Mouse (Mus musculus): ENCODE measurements around the gene Foxr1. TPM values are rescaled to one million over a fixed set of nuclear protein-coding genes. Genes with fewer than 3 reads are reported as not detected.
"Not testable (repeated sequence)": the region's sequence is repeated elsewhere in the genome, so short reads cannot be mapped to it uniquely, and the experiment has no call there.

Foxr1 gene
- total RNA-seq, 2 experiments from 2014 or later = not detected

GRCm38 (mm10) chr9:44417156-44417891, 23.6 kb downstream of the Foxr1 start:
- DNase-seq (ENCODE audit: low spot score in 2 of 2) = no peak

DNA sequence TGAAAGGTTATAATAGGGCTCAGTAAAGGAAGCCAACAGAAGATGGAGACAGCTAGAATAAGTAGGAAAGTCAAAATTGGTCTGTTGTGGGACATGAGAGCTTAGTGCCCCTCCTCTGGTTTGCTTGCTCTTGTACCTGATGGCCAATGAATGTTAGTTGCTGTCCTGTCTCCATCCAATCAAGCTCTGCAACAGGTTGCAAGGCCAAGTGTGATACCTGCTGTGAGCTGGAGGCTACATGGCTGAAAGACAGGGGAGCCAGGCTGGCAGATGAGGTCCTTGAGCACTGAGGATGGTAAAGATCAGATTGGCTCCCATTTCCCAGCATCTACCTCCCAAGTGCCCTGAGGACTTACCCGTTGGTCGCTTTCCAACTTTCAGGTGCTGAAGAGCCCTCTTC, 28.2 kb downstream of the Foxr1 start:
- DNase-seq (ENCODE audit: low spot score in 2 of 2) = no peak

DNA sequence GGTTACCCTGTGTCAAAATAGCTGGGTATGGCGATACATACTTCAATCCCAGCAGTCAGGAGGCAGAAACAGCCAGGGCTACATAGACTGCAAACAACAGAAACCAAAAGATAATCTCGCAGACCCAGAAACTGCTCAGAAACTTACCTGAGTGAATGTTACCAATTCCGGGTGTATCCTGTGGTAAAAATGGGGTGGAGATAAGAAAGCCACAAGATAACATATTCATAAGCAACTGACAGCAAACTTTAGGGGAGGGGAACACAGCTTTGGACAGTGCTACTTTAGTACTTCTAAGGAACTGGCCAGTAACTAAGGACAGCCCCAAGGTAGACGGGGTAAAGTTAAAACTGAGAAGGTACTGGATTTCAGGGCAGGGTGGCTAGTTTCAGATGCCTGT, 28.6 kb downstream of the Foxr1 start:
- DNase-seq (ENCODE audit: low spot score in 2 of 2) = no peak

DNA sequence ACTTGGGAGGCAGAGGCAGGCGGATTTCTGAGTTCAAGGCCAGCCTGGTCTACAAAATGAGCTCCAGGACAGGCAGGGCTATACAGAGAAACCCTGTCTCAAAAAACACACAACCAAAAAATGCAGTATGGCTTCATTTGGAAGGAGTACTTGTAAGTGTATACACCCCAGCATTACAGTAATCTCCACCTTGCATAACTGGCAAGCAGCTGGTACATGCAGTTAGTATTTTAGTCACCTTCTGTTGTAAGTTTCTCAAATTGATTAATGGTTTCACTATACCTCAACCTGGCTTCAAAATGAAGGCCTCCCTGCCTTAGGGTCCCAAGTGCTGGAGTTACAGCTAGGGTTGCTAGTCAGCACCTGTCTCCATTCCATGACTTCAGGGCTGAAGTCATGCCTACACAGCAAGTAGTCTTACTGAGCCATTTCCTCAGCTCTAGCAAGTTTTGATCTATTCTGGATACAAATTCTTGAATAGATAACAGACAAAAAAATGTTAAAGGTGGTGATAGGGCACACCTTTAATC, 29.3 kb downstream of the Foxr1 start:
- DNase-seq (ENCODE audit: low spot score in 2 of 2) = no peak

GRCm38 (mm10) chr9:44410647-44411336, 30.1 kb downstream of the Foxr1 start:
- DNase-seq (ENCODE audit: low spot score in 2 of 2) = no peak

DNA sequence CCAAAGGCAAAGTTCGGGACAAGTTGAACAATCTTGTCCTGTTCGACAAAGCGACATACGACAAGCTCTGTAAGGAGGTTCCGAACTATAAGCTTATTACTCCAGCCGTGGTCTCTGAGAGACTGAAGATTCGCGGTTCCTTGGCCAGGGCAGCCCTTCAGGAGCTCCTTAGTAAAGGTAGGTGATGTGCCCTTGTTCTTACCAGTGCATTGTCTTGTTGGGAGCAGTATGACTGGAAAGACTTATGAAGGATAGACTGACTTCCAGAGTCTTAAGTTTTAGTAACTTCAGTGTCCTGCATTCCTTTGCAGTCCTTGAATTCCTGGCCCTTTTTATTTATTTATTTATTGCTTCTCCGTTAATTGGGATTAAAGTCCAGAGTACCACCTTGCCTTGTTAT, 32.2 kb downstream of the Foxr1 start:
- not testable (repeated sequence) for DNase-seq (ENCODE audit: low spot score in 2 of 2)

DNA sequence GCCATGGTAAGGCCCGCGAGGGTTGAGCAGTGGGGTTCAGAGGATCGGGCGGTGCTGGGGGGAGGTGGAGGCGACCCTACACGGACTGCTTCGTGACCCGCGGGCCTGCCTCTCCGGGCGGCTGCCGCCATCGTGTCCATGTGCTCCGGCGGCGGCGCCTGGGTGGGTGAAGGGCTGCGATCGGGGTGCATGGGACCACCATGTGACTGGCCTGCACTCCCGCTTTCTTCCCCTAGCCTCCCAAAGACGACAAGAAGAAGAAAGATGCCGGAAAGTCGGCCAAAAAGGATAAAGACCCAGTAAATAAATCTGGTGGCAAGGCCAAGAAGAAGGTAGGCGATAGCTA, 33.2 kb downstream of the Foxr1 start:
- DNase-seq (ENCODE audit: low spot score in 2 of 2) = no peak

DNA sequence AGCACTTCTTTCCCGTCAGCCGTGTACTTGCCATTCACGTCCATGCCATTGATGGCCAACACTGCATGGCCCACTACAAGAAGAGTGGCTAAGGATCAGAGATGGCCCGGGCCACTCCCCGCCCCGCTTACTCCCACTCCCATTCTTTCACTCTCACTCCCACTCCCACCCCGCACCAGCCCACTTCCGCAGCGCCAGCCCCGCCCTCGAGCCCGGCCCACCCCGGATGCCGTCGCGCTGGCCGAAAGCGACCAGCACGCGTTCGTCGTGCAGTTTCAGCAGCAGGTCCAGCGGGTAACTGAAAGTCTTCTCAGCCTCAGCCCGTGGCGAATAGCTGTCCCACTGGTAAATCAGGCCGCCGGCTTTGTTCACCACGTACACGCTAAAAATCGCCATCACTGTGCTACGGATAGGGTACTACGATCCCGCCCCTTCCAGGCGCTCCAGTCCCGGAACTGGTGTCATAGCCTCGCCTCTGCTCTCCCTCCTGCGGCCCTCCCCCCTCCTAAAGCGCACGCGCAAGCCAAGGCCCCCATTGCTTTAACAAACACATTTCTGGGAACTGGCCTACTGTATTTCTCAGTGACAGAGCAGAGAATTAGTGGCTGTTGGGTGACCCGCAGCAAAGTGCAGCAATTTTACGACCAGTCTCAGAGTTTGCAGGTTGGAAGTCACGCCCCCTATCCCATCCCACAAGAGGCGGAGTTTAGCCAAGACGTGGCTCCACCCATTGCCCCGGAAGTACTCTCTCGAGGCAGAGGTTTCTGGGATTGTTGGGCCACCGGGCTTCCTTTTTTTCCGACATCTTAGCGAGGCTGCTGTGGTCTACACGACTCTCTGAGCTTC, 33.8 kb downstream of the Foxr1 start, which contains the start of the genes Rps25 and Trappc4:
Rps25 (plus strand) TSS at position 234 of the 846 bp plus-strand sequence.
Trappc4 (minus strand) TSS at position 695 of the 846 bp plus-strand sequence.
- DNase-seq (ENCODE audit: low spot score in 2 of 2) = peak; percentile 89 to 90

- DNase-seq (ENCODE audit: low spot score in 2 of 2) = no peak
Measured at GRCm38 (mm10) chr9:44405011-44405410, 35.9 kb downstream of the Foxr1 start.

DNA sequence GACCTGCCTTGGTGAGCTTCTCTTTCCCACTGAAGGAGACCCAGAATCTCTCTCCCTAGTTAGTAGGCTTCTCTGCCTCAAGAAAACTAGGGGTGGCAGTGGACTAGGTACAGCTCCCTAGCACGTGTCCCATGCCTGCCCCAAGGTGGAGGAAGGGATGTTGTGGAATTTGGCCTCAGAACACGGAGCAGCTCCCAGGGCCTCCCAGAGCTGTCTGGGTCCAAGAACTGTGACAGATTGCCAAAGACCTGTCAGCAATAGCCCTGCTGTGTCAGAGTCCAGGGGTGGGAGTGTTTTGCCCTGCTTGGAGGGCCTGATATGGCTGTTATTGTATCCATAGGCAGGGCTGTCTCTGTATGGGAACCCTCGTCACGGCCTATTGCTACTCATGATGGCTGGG, 39.9 kb downstream of the Foxr1 start:
- no peak for DNase-seq (ENCODE audit: low spot score in 2 of 2)

DNA sequence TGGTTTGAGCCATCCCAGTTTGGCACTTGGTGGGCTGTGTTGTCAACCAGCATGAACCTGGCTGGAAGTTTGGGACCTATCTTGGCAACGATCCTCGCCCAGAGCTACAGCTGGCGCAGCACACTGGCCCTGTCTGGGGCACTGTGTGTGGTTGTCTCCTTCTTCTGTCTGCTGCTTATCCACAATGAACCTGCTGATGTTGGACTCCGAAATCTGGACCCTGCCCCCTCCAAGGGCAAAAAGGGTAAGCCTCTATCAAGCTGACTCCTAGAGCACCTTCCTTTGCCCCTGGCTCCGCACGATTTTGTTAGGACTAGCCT, 41.2 kb downstream of the Foxr1 start:
- DNase-seq (ENCODE audit: low spot score in 2 of 2) = no peak

DNA sequence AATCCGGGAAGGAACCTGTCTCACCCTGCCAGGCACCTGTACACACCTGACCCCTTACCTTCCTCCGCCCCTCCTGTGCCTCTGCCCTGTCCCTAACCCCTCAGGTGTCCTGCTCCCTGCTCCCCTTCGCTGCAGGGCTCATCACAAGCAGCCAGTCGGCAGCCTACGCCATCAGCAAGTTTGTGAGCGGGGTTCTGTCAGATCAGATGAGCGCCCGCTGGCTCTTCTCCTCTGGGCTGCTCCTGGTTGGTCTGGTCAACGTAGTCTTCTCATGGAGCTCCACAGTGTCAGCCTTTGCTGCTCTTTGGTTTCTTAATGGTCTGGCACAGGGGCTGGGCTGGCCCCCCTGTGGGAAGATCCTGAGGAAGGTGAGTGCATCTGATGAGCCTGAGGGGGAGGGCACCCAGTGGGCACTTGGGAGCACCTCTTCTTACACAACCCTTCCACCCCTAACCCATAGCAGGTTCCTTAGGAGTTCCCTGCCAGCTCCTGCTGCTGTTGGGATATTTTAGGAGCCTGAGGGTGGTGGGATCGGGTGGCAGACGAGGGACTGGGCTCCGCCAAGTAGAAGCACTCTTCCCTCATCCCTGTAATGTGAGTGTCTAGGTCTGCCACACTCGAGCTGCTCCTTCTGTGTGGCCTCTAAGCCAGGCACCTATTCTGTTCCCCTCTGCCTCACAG, 41.7 kb downstream of the Foxr1 start:
- no peak for DNase-seq (ENCODE audit: low spot score in 2 of 2)

DNA sequence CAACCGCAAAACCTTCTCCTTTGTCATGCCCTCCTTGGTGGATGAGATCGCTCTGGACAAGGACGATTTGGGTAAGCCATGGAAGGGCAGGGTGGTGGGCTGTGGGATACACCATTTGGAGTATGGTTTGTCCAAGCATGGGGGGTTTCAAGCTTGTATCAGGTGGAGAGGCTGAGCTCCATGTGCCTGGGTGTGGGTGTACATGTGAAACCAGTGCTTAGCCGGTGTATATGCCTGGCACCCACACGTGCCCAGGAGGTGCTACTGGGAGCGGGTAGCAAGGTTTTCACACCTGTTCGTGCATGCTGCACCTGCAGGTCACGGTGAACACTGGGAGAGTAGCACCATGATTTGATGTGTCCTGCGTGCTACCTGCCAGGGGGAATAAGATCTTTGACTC, 42.4 kb downstream of the Foxr1 start:
- DNase-seq (ENCODE audit: low spot score in 2 of 2) = no peak

GRCm38 (mm10) chr9:44398087-44398486, 42.8 kb downstream of the Foxr1 start:
- DNase-seq (ENCODE audit: low spot score in 2 of 2) = no peak

DNA sequence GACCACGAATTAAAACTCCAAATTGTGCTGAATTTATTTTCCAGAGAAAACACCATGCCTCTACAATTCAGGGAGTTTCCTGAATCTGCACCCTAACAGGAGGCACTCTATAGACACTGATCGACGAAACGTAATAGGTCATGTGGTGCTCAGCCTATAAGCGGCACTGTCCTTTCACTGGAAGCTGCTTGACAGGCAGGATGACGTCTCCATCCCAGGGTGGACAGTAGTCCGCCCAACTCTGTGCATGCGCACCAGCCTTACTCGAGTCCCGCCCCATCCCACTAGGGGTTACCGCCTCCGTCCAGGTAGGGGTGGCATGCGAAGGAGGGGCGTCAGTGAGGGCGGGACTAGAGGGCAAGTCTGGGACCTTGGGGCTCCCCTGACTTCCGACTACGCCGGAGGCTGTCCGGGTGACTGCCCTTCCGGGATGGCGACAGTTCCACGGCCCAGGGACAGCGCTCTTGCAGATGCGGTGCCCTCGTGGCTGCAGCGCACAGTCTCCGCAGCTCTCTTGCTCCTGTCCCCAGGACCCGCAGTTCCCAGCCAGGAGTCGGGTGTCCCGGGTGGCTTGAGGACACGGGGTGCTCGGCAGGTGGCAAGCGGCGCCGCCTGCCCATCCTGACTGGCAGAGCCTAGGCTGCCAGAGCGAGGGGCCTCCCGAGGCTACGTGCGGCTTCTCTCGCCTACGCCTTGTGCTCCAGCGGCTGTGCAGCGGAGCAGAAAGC, 44.1 kb downstream of the Foxr1 start, which contains the start of gene Slc37a4:
Slc37a4 (plus strand) TSS at position 169 of the 728 bp plus-strand sequence.
- DNase-seq (ENCODE audit: low spot score in 2 of 2) = peak; percentile 88 to 93

DNA sequence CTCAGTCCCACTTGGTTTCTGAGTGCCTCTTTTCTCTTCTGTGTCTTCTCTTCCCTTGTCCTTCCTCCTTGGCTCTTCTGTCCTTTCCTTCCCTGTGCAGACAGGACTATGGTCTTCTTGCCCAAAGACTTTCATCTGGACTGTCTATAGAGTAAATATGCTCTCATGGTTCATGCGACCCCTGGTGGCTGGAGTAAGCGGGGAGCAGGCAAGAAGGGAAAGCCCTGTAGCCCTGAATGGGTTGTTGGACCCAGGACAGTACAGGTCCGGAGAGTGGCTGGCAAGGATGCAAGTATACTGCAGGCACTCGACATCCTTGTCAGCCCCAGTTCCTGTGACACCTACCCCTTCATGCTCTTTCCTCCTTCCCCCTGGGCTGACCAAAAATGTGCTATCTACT, 49.5 kb downstream of the Foxr1 start:
- DNase-seq (ENCODE audit: low spot score in 2 of 2) = peak; percentile 71 to 77

GRCm38 (mm10) chr9:44389273-44389672, 51.7 kb downstream of the Foxr1 start:
- no peak for DNase-seq (ENCODE audit: low spot score in 2 of 2)

- no peak for DNase-seq (ENCODE audit: low spot score in 2 of 2)
Measured at GRCm38 (mm10) chr9:44387221-44387620, 53.7 kb downstream of the Foxr1 start.

GRCm38 (mm10) chr9:44384596-44384995, 56.3 kb downstream of the Foxr1 start:
- peak in 1 of 2 experiments; percentile 26 for DNase-seq (ENCODE audit: low spot score in 2 of 2)

All from adrenal gland, adult 18-20 months (tissue).